Mouse (Mus musculus) right cerebral cortex, adult 2 months (tissue): ENCODE results near the gene Sema5a.

Experiments used
- DNase-seq, 2 experiments: peaks; one replicate each; pipeline ENCODE4 v3.0.0; 2021 to 2022; ENCODE audit warnings: low spot score in 2 of 2

Sema5a gene

DNA sequence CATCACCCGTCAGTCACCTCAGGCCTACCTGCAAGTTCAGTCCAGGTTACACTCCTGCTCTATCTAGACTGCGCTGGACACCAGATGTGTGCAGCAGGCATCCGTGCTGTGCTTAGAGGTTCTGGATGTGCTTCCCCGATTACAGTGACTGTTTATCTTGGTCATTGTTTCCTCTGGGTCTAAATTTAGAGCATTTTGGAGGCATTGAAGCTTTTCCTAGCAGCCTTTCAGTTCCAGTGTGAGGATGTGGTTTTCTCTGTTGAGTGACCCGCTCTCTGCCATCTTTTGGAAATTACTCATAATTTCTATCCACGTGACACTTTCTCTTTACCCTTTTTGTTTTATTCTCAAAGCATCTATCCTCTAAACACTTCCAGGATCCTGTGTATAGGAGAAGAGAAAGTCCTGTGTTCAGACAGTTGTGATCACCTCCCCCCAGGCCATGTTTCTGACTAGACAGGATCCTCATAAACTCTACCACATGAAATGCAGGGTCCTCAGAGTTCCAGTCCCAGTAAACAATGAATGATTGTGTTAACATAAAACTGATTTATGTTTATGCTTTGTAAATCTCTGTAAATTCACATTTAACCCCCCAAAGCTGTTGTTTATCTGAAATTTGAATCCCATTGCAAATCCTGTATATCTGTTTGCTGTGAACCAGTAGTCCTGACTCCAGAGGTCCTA lies 62.1 kb downstream of the Sema5a start:
- no peak for DNase-seq

DNA sequence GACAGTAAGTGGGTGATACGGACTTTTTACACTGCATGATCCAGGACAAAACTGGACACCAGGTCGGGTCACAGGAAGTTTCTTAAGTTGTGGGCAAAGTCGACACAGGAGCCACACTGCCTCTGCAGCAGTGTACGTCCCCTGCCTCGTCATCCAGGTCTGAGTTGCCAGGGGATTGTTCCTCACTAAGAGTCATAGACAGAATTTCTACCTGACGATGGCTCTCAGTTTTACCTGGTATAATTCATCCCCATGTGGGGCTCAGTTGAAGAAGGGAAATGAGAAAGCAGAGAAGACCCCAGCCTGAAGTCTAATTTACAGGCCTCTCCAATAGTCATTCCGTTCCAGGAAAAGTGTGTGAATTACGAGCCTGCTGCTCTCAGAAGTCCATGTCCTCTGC lies 66.2 kb downstream of the Sema5a start:
- no peak for DNase-seq

DNA sequence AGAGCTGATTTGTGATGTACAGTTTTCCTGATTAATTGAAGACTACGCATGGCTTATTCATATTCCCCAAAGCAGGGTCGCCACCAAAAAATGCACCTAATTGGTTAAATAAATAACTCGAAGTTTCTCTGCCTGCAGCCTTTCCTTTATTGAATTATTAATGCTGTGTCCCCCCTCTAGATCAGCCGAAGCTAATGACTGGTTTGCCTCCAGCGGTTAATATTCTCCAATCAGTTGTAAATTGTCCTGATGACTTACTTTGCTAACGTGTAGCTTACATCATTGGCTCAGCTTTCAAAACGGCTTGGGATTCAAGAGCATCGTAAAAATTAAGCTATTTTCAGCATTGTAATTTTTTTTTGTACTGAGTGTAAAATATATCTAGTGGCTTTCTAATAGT lies 66.7 kb downstream of the Sema5a start:
- DNase-seq, result no peak

DNA sequence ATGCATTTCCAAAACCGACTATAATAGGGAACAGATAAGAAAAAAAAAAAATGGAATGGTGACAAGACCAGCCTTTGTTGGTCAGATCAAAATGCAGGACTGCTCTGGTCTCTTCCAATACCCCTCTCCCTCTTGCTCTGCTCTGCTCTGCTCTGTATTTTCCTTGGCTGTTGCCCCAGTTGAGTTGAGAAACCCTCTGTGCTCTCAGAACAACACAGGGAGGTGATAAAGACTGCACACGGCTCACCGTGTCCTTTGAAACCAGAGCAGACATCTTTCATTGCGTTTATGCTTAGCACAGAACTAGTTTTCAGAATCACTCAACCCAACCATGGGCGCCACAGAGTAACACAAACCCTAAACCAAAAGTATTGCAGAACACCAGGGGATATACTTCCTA lies 72.5 kb downstream of the Sema5a start:
- no peak for DNase-seq

DNA sequence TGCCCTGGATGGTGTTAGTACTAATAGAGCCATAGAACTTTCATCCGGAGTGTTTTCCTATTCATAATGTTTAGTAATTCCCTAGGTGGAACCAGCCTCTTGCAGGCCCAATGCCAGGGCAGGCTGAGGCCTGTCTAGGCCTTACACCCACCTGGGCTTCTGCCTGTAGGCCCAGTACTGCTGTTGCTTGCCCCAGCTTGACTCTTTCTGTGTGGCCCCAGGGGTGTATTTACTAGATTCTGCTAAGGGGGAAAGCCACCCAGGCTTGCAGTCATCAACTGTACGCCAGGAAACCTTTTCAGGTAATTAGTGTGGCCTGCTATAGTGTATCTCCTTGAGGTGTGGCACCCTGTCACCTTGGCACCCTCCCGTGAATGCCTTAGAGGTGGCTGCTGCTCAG lies 76.1 kb downstream of the Sema5a start:
- DNase-seq, result no peak

DNA sequence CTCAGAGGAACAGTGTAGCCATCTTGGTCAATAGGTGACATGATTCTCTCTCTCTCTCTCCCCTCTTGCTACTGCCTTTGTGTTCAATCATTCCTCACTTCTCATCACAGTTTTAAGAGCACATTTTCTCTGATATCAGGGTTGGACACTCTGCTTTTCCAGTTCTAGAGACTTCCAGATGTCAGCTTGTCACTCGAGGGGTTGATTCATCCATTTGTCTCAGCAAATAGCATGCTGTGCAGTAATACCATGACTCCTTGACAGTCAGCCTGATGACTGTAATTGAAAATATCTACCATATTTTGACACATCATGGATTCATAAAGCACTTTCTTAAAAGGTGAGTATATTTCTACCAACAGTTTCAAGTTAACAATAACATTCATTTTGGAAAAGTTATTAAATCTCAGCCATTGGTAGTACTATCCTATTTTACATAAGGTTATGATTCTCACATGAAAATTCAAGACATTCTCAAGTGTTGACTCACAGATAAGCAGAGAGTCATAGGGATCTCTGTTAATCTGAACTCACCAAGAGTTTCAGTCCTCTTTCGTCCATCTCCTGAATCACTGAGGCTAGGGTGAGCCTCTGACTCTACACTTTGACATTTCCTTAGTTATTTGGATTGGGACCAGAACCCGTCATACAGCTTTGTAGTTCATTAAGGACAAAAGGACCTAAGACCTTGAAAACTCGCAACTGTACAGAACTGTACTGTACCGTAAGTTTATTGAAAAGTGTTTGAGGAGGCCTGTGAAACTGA lies 78.0 kb downstream of the Sema5a start:
- DNase-seq, result no peak

DNA sequence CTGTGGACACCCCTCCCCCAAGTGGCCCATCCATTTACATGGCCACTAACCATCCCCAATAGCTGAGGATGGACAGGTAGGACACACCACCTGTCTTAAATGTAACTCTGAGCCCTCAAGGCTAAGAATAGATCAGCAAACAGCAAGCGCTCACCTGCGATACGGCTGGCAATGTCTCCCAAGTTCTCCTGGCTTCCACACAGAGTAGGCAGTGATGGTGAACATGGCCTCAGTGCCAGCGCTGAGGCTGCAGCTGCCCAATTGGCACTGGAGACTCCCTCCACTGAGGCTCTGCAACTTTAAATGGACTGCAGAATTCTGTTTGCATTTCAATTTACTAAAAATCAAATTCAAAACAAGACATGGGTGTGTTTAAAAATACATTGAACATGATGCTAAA lies 78.6 kb downstream of the Sema5a start:
- no peak for DNase-seq

DNA sequence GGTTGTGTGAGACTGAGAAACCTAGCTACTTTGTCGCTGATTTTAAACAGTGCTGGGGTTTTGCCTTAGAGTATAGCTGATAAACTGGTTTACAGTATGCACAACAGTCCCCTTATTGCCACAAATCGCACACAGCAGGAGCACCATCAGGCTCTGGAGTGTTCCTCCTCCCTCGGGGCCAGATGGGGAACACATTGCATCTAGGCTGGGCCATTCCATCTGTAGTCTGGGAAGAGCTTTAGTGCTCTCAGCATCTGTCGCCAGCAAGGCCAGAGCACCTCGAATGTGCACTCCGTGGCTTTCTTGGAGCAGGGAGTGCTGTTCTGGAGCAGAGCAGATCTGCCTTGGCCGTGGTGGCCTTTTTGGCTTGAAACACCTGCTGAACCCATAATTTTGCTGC lies 79.5 kb downstream of the Sema5a start:
- no peak for DNase-seq

DNA sequence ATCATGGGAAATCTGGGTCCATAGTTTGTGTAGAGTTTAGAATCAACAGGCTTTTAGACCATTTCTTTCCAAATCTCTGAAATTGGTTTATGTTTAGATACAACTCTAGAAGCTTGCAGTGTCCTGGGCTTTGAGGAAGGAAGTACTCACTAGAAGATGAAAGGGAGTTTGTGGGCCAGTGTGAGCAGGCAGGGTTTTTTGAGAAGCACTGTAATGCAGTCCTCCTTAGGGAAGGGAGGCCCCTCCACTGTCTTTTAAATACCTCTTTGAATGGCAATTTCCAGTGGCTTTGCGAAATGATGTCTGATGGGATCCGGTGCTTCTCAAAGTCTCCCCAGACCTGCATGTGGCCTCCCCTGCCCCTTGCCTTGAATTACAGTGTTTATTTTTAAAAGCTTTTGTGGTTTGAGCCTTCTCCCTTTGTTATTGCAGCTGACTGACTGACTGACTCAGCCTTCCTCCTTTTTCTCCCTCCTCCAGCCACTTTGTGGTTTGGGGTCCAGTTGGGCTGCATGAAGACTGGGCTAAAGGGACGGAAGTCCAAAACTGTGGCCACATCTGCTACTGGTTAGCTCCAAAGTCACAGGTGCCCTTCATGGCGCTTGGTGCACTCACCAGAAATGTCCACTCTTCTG lies 83.9 kb downstream of the Sema5a start:
- no peak for DNase-seq

DNA sequence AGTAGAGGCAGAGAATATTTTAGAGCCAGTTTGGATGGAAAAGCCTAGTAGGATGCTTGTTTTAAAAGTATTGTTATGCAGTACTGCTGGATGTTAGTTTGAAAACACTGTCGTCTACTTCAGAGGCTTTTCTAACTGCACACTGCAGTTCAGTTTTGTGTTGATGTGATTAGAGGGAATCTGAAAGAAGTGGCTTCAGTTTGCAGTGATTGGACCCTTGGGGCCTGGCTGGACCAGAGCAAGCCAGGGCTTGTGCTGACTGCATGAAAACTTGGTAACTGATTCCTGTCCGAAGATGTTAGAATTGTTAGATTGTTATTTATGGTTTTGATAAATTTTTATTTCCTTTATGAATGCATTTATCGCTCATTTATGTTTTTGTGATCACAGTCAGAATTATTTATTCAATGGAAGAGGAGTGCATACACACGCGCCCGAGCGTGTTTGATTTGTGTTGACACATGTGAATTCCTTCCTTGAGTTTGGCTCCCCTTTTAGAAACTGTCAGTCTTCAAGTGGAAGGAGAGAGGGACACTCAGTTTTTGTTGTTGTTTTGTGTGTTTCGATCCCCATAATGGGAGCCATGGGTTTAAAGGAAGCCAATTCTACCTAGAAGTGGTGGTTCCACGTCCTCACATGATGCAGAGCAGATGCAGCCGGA lies 85.2 kb downstream of the Sema5a start:
- no peak for DNase-seq

DNA sequence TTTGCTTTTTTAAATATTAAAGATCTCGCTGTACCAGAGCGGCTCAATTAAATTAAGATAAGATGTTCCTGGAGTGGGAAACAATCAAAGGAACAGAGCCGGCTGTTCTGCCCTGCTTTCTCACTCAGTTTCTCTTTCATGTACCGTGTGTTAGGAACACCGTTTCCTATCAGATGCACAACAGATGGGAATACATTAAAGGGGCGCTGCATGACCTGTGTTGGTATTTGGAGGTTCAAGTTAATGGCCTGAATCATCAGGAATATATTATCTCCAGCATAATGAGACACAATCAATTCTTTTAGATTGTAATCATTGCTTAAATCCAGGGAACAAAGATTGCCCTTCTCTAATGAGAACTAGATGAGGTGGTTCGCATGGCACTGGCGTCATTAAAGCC lies 85.8 kb downstream of the Sema5a start:
- no peak for DNase-seq

DNA sequence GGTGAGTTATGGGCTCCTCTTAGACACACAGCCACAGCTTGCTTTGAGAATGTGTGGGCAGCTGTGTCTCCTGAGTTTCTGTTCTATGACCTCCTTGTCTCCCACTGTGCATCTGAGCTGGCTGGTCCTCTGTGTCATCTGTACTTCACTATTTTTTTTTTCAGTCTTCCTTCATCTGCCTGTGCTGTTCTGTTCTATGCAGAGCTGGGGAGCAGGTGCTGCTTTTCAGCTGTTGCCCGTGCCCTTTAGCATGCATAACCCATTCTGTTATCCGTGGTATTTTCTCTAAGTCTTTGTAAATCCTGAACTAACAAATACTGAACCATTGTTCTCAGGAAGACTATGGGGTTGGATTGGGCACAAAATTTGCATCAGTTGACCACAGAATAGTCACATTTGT lies 86.4 kb downstream of the Sema5a start:
- no peak for DNase-seq

DNA sequence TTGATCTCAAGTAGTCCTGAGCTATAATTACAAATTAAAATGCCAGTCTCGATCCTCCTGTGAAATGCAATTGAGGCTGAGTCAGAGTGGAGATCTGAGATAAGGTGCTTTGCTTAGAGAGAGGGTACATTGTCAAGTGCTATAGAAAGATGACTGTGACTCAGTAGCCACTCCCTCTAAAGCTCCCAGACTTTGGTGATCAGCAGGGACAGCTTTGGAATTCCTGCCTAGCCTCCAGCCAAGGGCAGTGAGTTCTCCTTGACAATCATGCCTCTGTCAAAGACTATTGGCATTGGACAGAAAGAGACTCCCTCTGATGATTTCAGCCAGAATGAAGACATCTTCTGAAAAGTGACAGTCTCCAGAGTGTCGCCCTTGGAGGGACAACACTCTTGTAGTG lies 88.8 kb downstream of the Sema5a start:
- no peak for DNase-seq

DNA sequence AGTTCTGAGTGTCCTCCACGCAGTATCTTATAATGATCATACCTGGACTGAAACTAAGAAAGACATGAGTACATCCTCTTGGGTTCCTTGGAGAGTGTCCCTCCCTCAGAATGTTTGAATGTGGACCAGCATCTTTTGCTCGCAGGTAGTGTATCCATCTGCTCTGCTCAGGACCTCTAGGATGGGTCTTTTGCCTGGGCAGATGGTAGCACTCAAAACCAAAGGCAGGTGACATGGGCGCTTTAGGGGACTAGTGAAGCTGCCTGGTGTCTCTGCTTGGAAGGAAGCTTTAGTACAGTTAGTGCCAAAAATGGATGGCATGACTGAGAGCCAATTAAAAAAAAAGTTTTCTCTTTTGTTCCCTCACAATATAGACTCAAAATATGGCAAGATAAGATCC lies 93.2 kb downstream of the Sema5a start:
- DNase-seq, result no peak

DNA sequence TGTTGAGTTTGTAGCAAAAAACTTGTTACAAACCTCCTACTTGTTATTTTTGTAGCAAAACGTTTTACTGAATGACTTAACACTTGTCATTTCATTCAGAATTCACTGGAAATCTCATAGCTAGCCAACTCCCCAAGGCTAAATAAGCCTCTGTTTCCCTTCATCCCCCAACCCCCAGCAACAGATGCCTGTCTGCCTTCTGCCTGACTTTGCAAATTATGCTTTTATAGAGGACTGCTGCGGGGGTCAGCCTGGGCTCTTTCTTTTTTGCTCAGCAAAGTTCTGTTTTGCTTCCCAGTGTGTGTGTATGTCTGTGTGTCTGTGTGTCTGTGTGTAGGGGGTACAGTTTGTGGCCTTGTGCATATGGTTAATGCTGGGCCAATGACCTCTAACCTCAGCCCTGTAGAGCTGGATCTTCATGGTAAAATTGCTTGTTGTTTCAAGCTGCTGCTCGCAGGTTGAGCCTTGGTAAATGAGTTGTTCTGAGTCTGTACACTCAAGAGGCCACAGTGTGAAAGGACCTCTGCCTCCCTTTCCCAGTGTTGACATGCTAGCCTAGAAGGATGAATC lies 94.2 kb downstream of the Sema5a start:
- no peak for DNase-seq

DNA sequence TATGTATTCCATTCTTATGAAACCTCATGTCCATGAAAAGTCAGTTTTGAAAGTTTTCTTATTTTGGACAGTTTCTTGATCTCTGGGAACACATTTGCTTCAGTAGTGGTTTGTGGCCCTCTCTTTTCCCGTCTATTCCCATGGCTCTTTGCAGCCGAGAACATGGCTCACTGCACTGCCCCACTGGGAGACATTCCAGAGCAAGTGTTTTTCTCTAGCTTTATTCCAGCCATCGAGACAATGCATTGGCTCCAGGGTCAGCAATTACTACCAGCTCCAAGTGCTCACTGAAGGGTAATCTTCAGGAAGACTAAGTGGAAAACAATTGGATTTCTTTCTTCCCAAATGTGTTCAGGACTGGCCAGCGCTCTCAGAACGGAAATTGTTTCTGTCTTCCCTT lies 94.8 kb downstream of the Sema5a start:
- DNase-seq, result no peak

DNA sequence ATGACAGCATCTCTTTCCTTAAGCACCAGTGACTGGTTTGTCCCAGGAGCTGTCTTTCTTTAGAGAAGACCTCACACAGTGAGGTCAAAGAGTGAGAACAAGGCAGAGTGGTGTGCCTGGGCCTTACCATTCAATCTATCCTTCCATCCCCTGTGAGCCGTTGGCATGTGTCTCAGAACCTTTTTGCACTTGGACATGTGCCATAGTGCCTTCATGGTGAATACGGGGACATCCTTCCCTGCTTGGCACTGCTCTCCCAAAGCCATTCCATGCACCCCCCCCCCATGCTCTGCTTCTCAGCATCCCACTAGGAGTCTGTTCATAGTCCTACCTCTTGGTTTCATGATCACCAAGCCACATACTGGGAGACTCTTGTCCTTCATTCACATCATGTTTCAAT lies 96.8 kb downstream of the Sema5a start:
- DNase-seq, result no peak

DNA sequence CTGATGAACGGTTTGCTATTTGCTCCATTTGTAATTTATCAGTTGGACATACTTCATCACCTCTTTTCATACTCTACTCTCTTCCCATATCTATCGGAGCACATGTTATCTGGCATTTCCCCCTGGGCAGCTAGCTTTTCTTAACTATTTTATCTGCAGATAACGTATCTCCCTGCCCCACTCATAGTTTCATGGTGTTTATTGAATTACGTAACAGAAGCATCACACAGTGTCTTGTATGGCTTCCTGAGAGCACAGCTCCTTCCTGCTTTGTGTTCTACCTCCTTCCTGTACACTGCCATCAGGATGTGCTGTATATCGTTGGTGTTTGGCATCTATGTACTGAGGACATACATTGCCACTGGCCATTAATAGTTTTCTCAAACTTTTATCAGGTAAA lies 98.9 kb downstream of the Sema5a start:
- no peak for DNase-seq

DNA sequence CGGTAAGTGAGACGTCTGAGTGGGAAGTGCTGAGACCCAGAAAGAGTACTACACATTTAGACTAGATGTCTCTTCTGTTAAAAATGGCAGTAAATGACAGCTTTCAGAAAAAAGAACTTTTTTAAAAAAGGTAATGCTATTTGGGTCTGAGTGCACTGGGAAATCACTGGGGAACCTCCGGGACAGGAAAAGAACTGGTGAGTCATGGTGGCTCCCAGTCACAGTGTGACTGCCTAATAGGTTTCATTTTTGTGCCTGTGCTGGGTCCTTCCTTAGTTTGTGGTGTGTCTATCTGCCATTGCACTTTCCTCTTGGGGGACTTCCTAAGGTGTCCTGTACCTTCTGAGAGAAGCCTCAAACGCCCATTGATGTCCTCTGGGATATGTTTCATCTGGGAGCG lies 102.7 kb downstream of the Sema5a start:
- DNase-seq, result no peak

DNA sequence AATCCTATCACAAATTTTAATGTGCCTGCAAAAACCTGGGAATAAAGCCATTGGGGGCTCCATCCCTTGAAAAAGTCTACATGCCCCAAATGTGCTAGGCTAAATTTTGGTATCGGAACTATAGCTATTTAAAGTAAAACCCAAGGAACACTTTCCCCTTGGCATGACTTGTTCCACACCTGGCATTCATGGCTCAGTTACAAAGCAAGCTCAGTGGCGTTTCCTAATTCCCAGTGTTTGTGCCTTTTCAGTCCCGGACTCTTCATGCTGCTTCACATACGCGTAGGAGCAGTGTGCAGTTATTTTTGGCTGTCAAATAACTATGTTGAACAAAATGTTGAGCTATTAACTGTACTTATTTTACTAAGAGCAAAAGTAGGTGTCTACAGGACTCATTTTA lies 104.7 kb downstream of the Sema5a start:
- no peak for DNase-seq

DNA sequence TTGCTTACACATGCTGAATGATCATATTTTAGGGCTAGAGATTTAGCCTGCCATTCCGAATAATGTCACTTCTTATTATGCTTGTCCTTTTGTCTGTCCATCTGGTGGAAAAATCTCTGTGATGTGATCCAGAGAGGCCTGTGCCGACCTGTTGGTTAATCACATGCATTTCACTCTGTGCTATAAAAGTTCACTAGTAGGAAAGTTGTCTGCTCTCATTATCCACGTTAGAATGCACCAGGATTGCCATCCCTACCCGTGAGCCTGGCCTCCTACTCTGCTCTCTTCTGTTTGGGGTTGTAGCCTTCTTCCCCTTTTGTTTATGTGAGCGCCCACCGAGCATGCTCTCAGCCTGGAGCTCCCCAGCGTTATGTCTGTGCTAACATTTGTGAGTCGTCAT lies 108.4 kb downstream of the Sema5a start:
- no peak for DNase-seq

DNA sequence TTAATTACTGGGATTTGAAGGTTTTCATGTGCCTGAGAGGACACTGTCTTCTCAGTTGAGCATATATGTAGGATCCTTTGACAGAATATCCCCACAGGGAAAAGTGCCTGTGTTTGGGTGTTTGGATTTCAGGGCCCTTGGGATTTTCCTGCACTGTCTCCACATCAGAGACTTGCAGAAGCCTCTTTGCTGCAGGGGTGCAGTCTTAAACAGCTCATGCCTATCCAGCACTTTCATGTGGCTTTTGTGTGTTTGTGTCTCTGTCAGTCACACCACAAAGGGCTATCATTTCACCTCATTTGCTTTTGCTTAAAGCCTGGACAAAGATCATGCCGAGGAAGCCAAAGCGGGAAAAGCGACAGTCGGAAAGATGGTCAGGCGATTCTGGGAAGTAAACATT lies 108.9 kb downstream of the Sema5a start:
- DNase-seq, result no peak
